Mouse (Mus musculus): ENCODE results near the gene Zp2.

DNA sequence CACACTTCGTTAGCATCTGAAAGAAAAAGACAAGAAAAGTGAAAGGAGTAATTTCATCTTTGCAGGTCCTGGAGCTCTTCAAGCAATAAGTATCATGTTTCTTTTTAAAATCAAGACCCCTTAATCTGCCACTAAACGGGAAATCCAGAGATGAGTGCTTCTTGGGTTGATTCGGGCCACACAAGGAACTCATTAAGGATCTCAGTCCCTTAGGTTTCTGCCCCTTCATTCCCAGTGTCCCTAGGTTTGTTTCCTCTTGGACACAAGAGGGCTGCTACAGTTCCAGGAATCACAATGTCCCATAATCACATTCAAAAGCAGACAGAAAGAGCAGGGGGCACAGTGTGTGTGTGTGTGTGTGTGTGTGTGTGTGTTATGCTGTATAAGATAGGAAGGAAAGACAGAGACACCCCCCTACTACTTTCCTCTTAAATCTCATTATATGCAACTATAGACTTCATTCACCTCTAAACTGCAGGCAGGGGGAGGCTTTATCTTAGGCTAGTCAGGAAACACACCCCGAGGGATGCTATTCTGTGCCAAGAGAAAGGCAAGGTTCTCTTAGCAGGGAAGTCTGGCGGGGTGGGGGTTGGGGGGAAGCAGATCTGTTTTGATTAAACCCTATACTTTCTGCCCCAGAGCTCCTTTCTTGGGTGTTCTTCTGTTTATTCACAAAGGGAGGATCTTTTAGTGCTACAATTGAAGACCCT lies 18.0 kb downstream of the Zp2 start:
- TF ChIP-seq CTCF (IDR thresholded peaks at IDR 0.05; ENCODE audit: low read depth) (no peak), EP300 (IDR thresholded peaks at IDR 0.05; ENCODE audit: low read depth) (no peak)

All from liver, postnatal 0 days (tissue).